Mouse (Mus musculus) E14TG2a.4 (cell line): ENCODE data around the gene Scn10a.

Experiments used
- H3K27me3 ChIP-seq: 2 replicates; pipeline ENCODE4 v1.6.1; 2014; ENCODE audit warnings: low read length, control low read depth; ENCODE audit not compliant: insufficient read depth
- H3K36me3 ChIP-seq: 2 replicates; pipeline ENCODE4 v1.6.1; 2014; ENCODE audit warnings: low read length, control low read depth; ENCODE audit not compliant: insufficient read depth
- H3K4me1 ChIP-seq: replicated peaks from 2 replicates; pipeline ENCODE4 v1.6.1; 2014; ENCODE audit warnings: low read depth, low read length, control low read depth
- H3K4me3 ChIP-seq: replicated peaks from 2 replicates; pipeline ENCODE4 v1.5.1; 2014; ENCODE audit warnings: mild to moderate bottlenecking, low read length
- H3K9me3 ChIP-seq: 2 replicates; pipeline ENCODE4 v1.6.1; 2014; ENCODE audit warnings: low read length, control low read depth
- CTCF ChIP-seq: conservative IDR thresholded peaks from 2 replicates; pipeline ENCODE4 v1.5.1; 2014; ENCODE audit warnings: low read length
- NANOG ChIP-seq: IDR thresholded peaks from 2 replicates; pipeline ENCODE4 v1.6.1; 2014; ENCODE audit warnings: borderline replicate concordance, low read length, mixed read lengths
- POU5F1 ChIP-seq: IDR thresholded peaks from 2 replicates; pipeline ENCODE4 v1.6.1; 2014; ENCODE audit warnings: low read length, borderline replicate concordance

The Scn10a gene

GRCm38 (mm10) chr9:119631899-119632533 is 87.1 kb downstream of the Scn10a start:
- TF ChIP-seq POU5F1 (no peak), NANOG (no peak), CTCF (no peak)
- Histone ChIP-seq H3K27me3 (peaks cover 55% of the 10 kb centered on the region), H3K9me3 (no peaks in the 10 kb centered on the region), H3K4me1 (peaks cover 15% of the 10 kb centered on the region), H3K36me3 (no peaks in the 10 kb centered on the region), H3K4me3 (no peak overlapping the region)

GRCm38 (mm10) chr9:119631393-119631898 is 87.7 kb downstream of the Scn10a start:
- H3K9me3 ChIP-seq, result no peaks in the 10 kb centered on the region
- H3K4me3 ChIP-seq, result no peak overlapping the region
- no peaks in the 10 kb centered on the region for H3K36me3 ChIP-seq
- H3K27me3 ChIP-seq, result peaks cover 57% of the 10 kb centered on the region
- no peak for TF ChIP-seq POU5F1
- TF ChIP-seq NANOG, result no peak
- TF ChIP-seq CTCF, result no peak
- peaks cover 11% of the 10 kb centered on the region for H3K4me1 ChIP-seq

GRCm38 (mm10) chr9:119628690-119629268 is 90.3 kb downstream of the Scn10a start:
- Histone ChIP-seq H3K4me1 (0 out of 2 replicates have a peak, but pooled peaks cover 5% of the 10 kb centered on the region), H3K27me3 (peaks cover 46% of the 10 kb centered on the region), H3K4me3 (no peak overlapping the region), H3K36me3 (no peaks in the 10 kb centered on the region), H3K9me3 (peaks cover 5% of the 10 kb centered on the region; the same call in 1 of the 2 replicates)
- TF ChIP-seq CTCF, result no peak
- TF ChIP-seq NANOG, result no peak
- TF ChIP-seq POU5F1, result no peak

GRCm38 (mm10) chr9:119627227-119627626 is 91.9 kb downstream of the Scn10a start:
- Histone ChIP-seq H3K36me3 (no peaks in the 10 kb centered on the region), H3K27me3 (peaks cover 43% of the 10 kb centered on the region), H3K4me1 (no peaks in the 10 kb centered on the region), H3K4me3 (no peak overlapping the region), H3K9me3 (peaks cover 5% of the 10 kb centered on the region; the same call in 1 of the 2 replicates)
- TF ChIP-seq POU5F1, result no peak
- TF ChIP-seq NANOG, result no peak
- no peak for TF ChIP-seq CTCF

- peaks cover 32% of the 10 kb centered on the region for H3K27me3 ChIP-seq
- H3K9me3 ChIP-seq, result peaks cover 5% of the 10 kb centered on the region; the same call in 1 of the 2 replicates
- no peak overlapping the region for H3K4me3 ChIP-seq
- H3K4me1 ChIP-seq, result no peaks in the 10 kb centered on the region
- no peak for TF ChIP-seq CTCF
- H3K36me3 ChIP-seq, result no peaks in the 10 kb centered on the region
Observed at GRCm38 (mm10) chr9:119624151-119624550, 95.0 kb downstream of the Scn10a start.

- TF ChIP-seq NANOG (no peak), POU5F1 (no peak), CTCF (no peak)
- Histone ChIP-seq H3K9me3 (no peaks in the 10 kb centered on the region), H3K4me1 (no peaks in the 10 kb centered on the region), H3K36me3 (no peaks in the 10 kb centered on the region), H3K4me3 (no peak overlapping the region), H3K27me3 (peaks cover 11% of the 10 kb centered on the region)
Observed at GRCm38 (mm10) chr9:119614798-119615197, 104.3 kb downstream of the Scn10a start.

GRCm38 (mm10) chr9:119610563-119611166 is 108.5 kb downstream of the Scn10a start:
- no peaks in the 10 kb centered on the region for H3K36me3 ChIP-seq
- peaks cover 8% of the 10 kb centered on the region for H3K27me3 ChIP-seq
- H3K9me3 ChIP-seq, result no peaks in the 10 kb centered on the region
- H3K4me3 ChIP-seq, result no peak overlapping the region
- H3K4me1 ChIP-seq, result no peaks in the 10 kb centered on the region
- no peak for TF ChIP-seq CTCF
- no peak for TF ChIP-seq NANOG
- TF ChIP-seq POU5F1, result no peak

GRCm38 (mm10) chr9:119606906-119607305 is 112.2 kb downstream of the Scn10a start:
- H3K4me1 ChIP-seq, result no peaks in the 10 kb centered on the region
- no peaks in the 10 kb centered on the region for H3K9me3 ChIP-seq
- no peak overlapping the region for H3K4me3 ChIP-seq
- TF ChIP-seq CTCF, result no peak
- no peak for TF ChIP-seq POU5F1
- TF ChIP-seq NANOG, result no peak
- H3K27me3 ChIP-seq, result no peaks in the 10 kb centered on the region
- no peaks in the 10 kb centered on the region for H3K36me3 ChIP-seq
